Mouse (Mus musculus) lung, postnatal 0 days (tissue): ENCODE data around the gene Sbf2. TPM values are rescaled to one million over a fixed set of nuclear protein-coding genes. Genes with fewer than 3 reads are reported as not detected.

Source experiments
- ATAC-seq: fragments of 200-750 bp; cut with Nextera tagmentation; 2 replicates; pipeline ENCODE4 v1.8.0; 2017; ENCODE audit warnings: moderate library complexity
- DNase-seq: peaks from one replicate; pipeline ENCODE4 v3.0.0-alpha.2; 2016; ENCODE audit warnings: low spot score
- H3K27ac ChIP-seq: fragments of 300-500 bp; sonication (generic); 2 replicates; pipeline ENCODE4 v1.5.1; 2014; ENCODE audit warnings: antibody characterized with exemption, mild to moderate bottlenecking, low read length, mixed read lengths
- H3K27me3 ChIP-seq: fragments of 300-500 bp; sonication (generic); replicated peaks from 2 replicates; pipeline ENCODE4 v1.6.1; 2014; ENCODE audit warnings: low read length, mixed read lengths; ENCODE audit not compliant: insufficient read depth
- H3K36me3 ChIP-seq: fragments of 300-500 bp; sonication (generic); 2 replicates; pipeline ENCODE4 v1.6.1; 2014; ENCODE audit warnings: low read length, mixed read lengths; ENCODE audit not compliant: insufficient read depth
- H3K4me1 ChIP-seq: fragments of 300-500 bp; sonication (generic); 2 replicates; pipeline ENCODE4 v1.6.1; 2014; ENCODE audit warnings: antibody characterized with exemption, low read depth, low read length, mixed read lengths; ENCODE audit not compliant: insufficient read depth
- H3K4me2 ChIP-seq: fragments of 300-500 bp; sonication (generic); replicated peaks from 2 replicates; pipeline ENCODE4 v1.6.1; 2014; ENCODE audit warnings: low read depth, mild to moderate bottlenecking, low read length, moderate library complexity, mixed read lengths
- H3K4me3 ChIP-seq: fragments of 300-500 bp; sonication (generic); 2 replicates; pipeline ENCODE4 v1.5.1; 2014; ENCODE audit warnings: low read depth, low read length
- H3K9ac ChIP-seq: fragments of 300-500 bp; sonication (generic); replicated peaks from 2 replicates; pipeline ENCODE4 v1.6.1; 2014; ENCODE audit warnings: low read depth, mild to moderate bottlenecking
- H3K9me3 ChIP-seq: fragments of 300-500 bp; sonication (generic); 2 replicates; pipeline ENCODE4 v1.6.1; 2016; ENCODE audit warnings: low read length, mixed read lengths
- CTCF ChIP-seq: IDR thresholded peaks from 2 replicates; pipeline ENCODE4 v1.5.1; 2016; ENCODE audit warnings: antibody characterized with exemption, mild to moderate bottlenecking
- EP300 ChIP-seq: IDR thresholded peaks from 2 replicates; pipeline ENCODE4 v1.6.1; 2016; ENCODE audit warnings: antibody characterized with exemption, mild to moderate bottlenecking, control low read depth
- WGBS: fragments of 180-500 bp; shearing (Covaris S2); extraction: QIAGEN DNeasy Blood & Tissue Kit; methylation state at CpG from one replicate; pipeline ENCODE4 v1.1.7; 2014; 5-methylcytosine and 5-hydroxymethylcytosine counted together
- polyA plus RNA-seq: library from polyadenylated mRNA; unstranded; fragments of >200 nt; fragmentation: Nextera tagmentation; extraction: Ambion mirVana; gene quantifications from 2 replicates; pipeline ENCODE4 v1.2.1, GENCODE M21; 2015

Gene Sbf2
- 23.3 and 25.7 TPM in 2 replicates for polyA plus RNA-seq

- Histone ChIP-seq H3K4me2 (peak within 1 kb of the TSS; percentile 92), H3K4me1 (peaks cover 21% of the 10 kb centered on the region), H3K27ac (peak within 1 kb of the TSS; percentile 100), H3K9ac (peak within 1 kb of the TSS; percentile 94), H3K36me3 (no peaks in the 10 kb centered on the region), H3K9me3 (no peaks in the 10 kb centered on the region), H3K4me3 (peak within 1 kb of the TSS; percentile 96), H3K27me3 (no peaks in the 10 kb centered on the region)
- TF ChIP-seq EP300 = peak; percentile 43
- TF ChIP-seq CTCF = peak; percentile 32
- peak; percentile 93 for ATAC-seq
- DNase-seq = peak; percentile 96
- WGBS = 1% methylated on average over 44 of the region's 127 CpGs
Observed at GRCm38 (mm10) chr7:110614133-110615063, at the start of gene Sbf2. TSS of gene Sbf2 (minus strand) at chr7:110614922.

GRCm38 (mm10) chr7:110658378-110658928 lies 43.7 kb upstream of the Sbf2 start:
- no peaks in the 10 kb centered on the region for H3K9me3 ChIP-seq
- whole genome bisulfite sequencing = 19% methylated on average over 3 of the region's 3 CpGs
- no peak overlapping the region for H3K27ac ChIP-seq
- H3K4me1 ChIP-seq = no peaks in the 10 kb centered on the region
- no peaks in the 10 kb centered on the region for H3K27me3 ChIP-seq
- no peak overlapping the region for H3K9ac ChIP-seq
- H3K4me2 ChIP-seq = no peak overlapping the region
- no peak overlapping the region for H3K4me3 ChIP-seq
- DNase-seq = peak; percentile 53
- ATAC-seq = peak; percentile 46
- TF ChIP-seq EP300 = no peak
- TF ChIP-seq CTCF = no peak
- H3K36me3 ChIP-seq = no peaks in the 10 kb centered on the region

GRCm38 (mm10) chr7:110655966-110656365 lies 41.2 kb upstream of the Sbf2 start:
- no peak overlapping the region for H3K27ac ChIP-seq
- no peak for ATAC-seq
- H3K9me3 ChIP-seq = no peaks in the 10 kb centered on the region
- TF ChIP-seq EP300 (no peak), CTCF (no peak)
- no peak overlapping the region for H3K9ac ChIP-seq
- 59% methylated on average over 6 of the region's 6 CpGs for WGBS
- H3K4me1 ChIP-seq = no peaks in the 10 kb centered on the region
- no peak for DNase-seq
- H3K4me3 ChIP-seq = no peak overlapping the region
- no peak overlapping the region for H3K4me2 ChIP-seq
- no peaks in the 10 kb centered on the region for H3K36me3 ChIP-seq
- no peaks in the 10 kb centered on the region for H3K27me3 ChIP-seq

- no peaks in the 10 kb centered on the region for H3K4me1 ChIP-seq
- no peaks in the 10 kb centered on the region for H3K27me3 ChIP-seq
- H3K9ac ChIP-seq = no peak overlapping the region
- H3K9me3 ChIP-seq = no peaks in the 10 kb centered on the region
- H3K4me2 ChIP-seq = no peak overlapping the region
- WGBS = 54% methylated on average over 3 of the region's 3 CpGs
- ATAC-seq (no peak), DNase-seq (peak; percentile 31)
- H3K36me3 ChIP-seq = no peaks in the 10 kb centered on the region
- no peak overlapping the region for H3K27ac ChIP-seq
- no peak for TF ChIP-seq CTCF
- TF ChIP-seq EP300 = no peak
- no peak overlapping the region for H3K4me3 ChIP-seq
Observed at GRCm38 (mm10) chr7:110655230-110655629, 40.5 kb upstream of the Sbf2 start.

GRCm38 (mm10) chr7:110651091-110651490 lies 36.4 kb upstream of the Sbf2 start:
- 53% methylated on average over 6 of the region's 6 CpGs for WGBS
- H3K4me3 ChIP-seq = no peak overlapping the region
- H3K27ac ChIP-seq = no peak overlapping the region
- no peak for TF ChIP-seq EP300
- TF ChIP-seq CTCF = no peak
- no peaks in the 10 kb centered on the region for H3K27me3 ChIP-seq
- ATAC-seq (no peak), DNase-seq (no peak)
- no peaks in the 10 kb centered on the region for H3K36me3 ChIP-seq
- no peak overlapping the region for H3K4me2 ChIP-seq
- H3K9ac ChIP-seq = no peak overlapping the region
- H3K4me1 ChIP-seq = peaks cover 8% of the 10 kb centered on the region
- no peaks in the 10 kb centered on the region for H3K9me3 ChIP-seq

- Histone ChIP-seq H3K4me2 (no peak overlapping the region), H3K36me3 (no peaks in the 10 kb centered on the region), H3K27ac (no peak overlapping the region), H3K9me3 (no peaks in the 10 kb centered on the region), H3K4me3 (no peak overlapping the region), H3K9ac (no peak overlapping the region), H3K4me1 (peaks cover 8% of the 10 kb centered on the region), H3K27me3 (no peaks in the 10 kb centered on the region)
- no peak for TF ChIP-seq EP300
- no peak for TF ChIP-seq CTCF
- WGBS = 30% methylated on average over 4 of the region's 4 CpGs
- DNase-seq = no peak
- ATAC-seq = no peak
Observed at GRCm38 (mm10) chr7:110650491-110650890, 35.8 kb upstream of the Sbf2 start.
